Mouse (Mus musculus): ENCODE results near the gene Apopt1. TPM values are rescaled to one million over a fixed set of nuclear protein-coding genes. Genes with fewer than 3 reads are reported as not detected.
A peak's percentile ranks its signal among the peaks of the same experiment; 100 is the strongest.

Gene Apopt1
- total RNA-seq, 4 experiments from 2014 or later, result 65.7 to 82.3 (median 74.3) TPM

- no peak for DNase-seq
Observed at GRCm38 (mm10) chr12:111681305-111681704, 31.8 kb upstream of the Apopt1 start.

DNA sequence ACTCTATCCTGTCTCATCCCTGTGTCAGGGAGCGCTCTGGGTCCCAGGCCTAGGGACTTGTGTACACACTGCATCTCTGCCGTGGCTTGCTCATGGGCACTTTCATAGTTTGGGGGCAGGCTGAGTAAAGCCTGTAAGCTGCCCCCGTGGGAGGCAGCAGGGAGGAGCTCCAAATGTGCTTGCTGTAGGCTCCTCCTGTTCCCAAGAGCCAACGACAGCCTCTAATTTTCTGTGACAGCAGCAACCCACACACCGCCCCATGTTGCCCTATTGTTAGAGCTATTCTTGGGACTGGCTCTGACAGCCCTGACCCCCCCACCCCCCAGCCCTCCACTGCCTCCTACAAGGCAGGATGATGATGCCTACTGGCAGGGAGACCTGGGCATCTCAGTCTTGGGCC is 31.1 kb upstream of the Apopt1 start:
- no peak for DNase-seq

- no peak for DNase-seq
Observed at GRCm38 (mm10) chr12:111682806-111683205, 30.3 kb upstream of the Apopt1 start.

DNA sequence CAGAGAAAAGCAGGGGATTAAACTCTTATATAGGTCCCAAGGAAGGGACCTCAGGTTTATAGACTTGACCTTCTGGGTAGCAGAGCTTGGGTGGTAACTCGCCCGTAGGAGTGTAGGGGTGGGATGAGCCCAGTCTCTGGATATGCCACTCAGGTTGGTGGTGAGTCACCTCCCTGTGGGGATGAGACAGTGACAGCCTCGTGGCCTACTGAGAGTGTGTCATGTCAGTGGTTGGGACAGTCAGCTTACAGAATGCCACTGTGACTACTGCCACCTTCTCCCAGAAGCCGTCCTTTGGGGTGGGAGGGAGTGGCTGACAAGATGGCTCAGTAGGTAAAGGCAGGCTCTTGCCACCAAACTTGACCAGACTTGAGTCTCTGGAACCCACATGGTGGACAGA is 26.7 kb upstream of the Apopt1 start:
- no peak for DNase-seq

DNA sequence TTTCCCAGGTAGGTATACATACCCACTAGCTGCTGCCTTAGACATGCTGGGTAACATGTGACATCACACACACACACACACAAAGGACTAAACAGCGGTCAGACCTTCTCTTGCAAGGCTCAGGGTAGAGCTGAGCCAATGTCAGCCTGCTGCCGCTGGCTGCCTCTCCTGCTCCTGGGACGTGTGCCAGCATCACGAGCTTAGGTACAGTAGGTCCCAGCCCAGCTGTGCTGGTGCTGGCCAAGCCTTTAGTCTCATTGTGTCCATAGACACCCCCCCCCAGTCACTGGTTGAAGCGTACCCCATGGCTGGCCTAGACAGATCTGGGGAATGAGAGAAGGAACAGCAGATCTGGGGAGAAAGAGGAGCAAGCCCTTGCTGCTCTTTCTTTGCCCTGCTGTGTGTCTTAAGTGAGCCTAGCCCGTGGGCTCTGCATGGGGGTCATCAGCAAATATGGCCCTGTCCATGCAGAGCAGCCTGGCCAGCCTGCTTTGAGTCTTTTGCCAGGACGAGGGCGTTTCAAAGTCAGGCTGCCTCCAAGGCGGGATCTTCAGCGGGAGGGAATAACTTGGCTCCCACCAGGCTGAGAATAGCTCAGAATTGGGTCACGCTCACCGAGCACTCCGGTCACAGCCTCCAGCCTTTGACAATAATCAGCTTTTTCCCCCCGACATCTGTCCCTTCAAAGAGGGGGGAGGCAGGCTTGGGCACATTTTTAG is 25.6 kb upstream of the Apopt1 start:
- DNase-seq, result peak; percentile 67

GRCm38 (mm10) chr12:111688069-111688428 is 25.0 kb upstream of the Apopt1 start:
- DNase-seq, result no peak

DNA sequence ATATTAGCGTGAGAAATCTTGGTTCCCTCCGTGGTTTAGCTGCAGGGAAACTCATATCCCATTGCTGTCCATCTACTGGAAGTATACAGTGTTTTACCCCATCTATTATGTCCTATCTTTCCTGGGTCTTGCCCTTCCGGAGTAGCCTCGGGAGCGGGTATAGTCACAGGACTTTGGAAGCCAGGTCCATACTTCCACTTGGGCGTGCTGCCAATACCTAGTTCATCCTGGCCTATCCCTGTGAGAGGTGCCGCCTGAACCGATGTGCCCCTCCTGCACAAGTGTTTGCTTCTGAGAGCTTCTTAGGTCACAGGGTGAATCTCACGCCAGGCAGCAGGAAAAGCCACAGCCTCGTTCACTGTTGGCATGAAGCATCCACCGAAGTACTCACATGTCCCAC is 23.6 kb upstream of the Apopt1 start:
- DNase-seq, result no peak

DNA sequence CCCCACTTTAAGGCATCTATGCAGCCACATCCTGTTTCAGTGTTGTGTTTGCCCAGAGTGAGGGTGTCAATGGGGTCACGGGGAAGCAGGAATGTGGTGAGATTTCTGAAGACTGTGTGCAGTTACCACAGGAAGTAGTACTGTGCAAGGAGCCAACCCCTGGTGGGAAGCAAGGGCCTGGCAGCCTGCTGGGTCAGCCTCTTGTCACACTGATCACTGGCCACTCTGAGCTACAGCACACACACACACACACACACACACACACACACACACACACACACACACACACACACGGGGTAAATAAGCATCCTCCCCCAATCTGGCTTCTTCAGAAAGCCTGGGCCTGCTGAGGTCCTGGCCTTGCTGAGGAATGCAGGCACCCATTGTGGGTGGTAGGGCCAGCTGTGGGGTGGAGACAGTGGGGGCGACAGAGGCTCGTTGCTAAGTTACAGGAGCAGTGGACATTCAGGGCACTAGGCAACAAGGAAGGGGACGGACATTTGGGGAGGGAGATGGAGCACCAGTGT is 21.7 kb upstream of the Apopt1 start:
- no peak for DNase-seq

- DNase-seq, result no peak
Observed at GRCm38 (mm10) chr12:111692899-111693298, 20.2 kb upstream of the Apopt1 start.

DNA sequence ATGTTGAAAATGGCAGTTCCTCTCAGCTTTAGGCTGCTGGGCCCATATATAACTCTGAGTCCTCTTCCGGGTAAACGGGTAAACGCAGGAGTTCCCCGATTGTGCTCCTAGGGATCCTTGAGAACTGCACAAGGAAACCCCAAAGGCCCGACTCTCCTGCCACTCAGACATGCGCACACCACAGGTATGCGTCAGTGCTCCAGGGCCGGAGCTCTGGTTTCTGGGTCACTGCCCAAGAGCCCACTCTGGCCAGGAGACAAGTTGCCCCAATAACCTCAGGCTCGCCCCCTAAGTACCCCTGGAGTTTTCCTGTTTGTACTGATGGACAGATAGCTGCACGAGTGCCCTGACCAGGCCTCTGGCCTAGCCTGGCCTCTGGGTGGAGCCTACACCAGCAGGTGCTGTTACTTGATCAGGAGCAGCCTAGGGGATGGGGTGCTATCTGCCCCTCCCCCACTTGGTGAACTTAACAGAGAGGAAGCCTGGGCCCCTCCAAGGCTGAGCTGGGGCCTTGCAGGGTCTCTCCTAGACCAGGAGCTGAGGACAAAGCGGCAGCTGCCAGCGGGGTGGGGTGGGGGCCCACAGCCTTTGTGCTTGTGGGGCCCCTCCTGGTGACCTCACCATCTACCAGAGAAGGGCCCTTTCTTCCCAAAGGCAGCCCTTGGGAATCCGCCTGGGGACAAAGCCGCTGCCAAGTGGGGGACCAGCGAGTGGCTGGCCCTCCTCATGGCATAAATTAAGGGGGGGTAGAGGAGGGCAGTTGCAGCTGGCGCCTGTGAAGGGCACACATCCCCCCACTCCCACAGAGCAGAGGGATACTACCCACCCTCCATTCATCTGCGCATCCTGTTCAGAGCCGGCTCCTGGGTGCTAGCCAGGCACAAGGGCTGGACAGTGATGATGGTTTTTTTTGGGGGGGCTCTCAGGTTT is 19.5 kb upstream of the Apopt1 start:
- DNase-seq, result no peak

DNA sequence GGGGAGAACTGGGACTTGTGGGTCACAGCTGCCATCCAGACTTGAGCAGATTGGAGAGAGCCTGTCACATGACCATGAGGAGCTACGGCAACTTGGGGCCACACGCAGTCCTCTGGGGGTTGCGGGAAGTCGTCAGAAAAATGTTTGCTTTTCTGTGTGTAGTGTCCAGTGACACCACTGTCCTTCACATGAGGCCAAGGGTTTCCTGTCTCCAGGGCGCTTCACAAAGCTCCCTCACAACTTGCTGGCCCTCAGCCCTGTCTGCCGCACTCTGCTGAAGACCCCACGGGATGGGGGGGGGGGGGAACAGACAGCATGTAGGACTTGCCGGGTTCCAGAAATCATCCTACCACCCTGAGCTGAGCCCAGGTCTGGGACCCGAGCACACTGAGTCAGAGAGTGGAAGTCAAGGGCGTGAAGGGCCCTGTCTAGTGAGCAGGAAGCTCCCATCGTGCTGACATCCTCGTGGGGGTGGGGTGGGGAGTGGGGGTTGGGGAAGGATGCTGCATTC is 18.7 kb upstream of the Apopt1 start:
- DNase-seq, result no peak

DNA sequence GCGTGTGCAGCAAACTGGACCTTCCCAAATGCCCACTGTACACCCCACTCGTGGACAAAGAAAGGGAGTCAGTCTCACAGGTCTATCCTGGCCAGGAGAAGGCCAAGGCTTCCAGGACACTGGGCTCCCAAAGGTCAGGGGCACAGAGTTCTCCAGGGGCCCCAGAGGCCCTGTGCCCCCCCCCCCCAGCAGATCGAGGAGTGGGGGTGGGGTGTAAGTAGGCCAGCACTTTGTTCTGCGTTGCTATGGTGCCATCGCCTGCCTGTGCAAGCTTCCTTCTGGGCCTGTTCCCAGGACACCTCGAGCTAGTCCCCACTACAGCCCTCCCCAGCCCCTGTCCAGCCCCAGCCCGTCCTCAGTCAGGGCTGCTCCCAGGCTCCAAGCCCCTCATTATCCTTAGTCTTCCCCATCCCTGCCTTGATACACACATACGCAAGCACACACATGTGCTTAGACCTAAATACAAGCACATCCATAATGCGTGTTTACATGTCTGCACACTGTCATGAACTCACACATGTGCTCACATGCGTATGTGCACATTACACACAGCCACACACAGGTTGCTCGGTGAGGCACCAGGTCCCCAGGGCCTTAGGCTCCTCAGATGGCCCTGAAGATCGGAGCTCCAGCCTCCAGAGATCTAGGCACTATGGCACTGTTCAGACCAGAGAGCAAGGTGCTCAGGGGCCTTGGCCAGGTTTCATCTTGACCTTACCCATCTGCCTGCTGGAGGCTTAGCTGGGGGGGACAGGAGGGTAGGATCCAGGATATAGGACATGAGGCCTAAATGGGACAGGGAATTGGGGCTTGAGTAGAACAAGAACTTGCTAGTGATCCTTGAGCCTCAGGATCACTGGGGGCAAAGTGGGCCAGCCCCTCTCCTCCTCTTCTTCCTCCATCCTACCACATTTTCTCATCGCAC is 17.9 kb upstream of the Apopt1 start:
- DNase-seq, result no peak

DNA sequence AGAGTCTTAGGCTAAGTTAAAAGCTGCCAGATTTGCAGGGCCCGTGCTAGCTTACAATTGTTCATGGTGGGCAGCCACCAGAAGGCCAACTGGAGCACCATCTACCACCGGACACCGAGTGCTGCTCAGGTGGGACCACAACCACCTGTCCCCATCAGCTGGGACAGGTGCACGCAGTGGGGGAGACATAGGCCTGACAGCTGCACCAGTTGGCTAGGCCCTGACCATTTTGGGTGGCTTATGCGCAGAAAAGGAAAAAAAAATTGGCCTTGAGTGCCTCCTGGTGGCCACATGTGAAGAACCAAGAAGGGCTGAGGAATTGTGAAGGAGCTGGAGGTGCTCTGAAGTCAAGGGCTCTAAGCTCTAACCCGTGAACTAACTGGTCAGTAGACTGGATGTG is 16.8 kb upstream of the Apopt1 start:
- DNase-seq, result no peak

DNA sequence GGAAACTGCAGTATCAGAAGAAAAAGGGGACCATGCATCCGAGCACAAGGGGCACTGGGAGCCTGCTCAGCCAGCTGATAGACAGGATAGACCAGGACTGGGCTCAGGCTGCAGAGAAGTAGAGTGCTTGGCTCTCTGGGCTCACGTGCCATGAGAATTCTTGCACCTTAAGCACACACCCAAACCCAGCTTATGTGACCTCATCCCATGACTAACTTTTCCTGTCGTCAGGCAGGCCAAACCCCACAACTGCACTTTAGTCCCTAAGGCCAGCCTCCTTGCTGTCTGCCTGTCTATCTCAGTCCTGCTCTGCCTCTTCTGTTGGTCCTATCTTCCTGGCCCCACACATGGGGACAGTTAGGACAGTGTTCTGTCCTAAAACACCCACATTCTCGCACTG is 15.4 kb upstream of the Apopt1 start:
- no peak for DNase-seq

GRCm38 (mm10) chr12:111698346-111698913 is 14.6 kb upstream of the Apopt1 start:
- DNase-seq, result peak; percentile 58

DNA sequence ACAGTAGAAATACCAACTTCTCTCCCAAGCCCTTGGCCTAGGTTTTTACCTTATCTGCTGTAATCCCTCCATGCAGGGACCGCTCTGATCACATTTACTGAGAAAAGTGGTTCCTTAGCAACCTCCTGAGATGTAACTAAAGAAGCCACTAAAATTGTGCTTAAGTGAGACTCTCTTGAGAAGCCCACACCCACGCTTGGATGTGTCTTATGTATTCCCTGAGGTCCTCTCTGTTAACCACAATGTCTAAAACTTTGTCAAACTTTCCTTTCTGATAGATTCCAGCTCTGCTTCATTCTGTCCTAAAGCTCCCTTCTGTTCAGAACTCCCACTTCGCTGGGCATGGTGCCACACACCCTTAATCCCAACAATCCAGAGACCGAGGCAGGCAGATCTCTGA is 13.5 kb upstream of the Apopt1 start:
- DNase-seq, result no peak

- DNase-seq, result no peak
Observed at GRCm38 (mm10) chr12:111700920-111701458, 12.1 kb upstream of the Apopt1 start.

DNA sequence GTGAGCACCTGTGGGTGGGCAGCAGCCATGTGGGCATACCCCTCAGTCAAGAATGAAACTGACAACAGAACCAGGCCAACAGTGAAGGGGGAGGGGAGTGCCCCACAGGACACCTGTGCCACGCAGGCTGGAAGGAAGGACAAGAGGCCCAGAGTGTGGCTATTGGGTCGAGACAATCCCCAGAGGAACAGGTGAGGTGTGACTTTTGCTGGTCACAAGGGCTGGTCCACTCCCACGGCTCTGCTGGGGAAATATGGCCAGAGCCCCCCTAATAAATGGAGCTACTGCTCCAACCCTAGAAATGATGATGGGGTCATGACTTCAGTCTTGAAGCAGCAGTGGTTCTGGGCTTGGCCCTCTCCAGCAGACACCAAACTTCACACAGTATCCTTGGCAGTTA is 9.8 kb upstream of the Apopt1 start:
- no peak for DNase-seq

DNA sequence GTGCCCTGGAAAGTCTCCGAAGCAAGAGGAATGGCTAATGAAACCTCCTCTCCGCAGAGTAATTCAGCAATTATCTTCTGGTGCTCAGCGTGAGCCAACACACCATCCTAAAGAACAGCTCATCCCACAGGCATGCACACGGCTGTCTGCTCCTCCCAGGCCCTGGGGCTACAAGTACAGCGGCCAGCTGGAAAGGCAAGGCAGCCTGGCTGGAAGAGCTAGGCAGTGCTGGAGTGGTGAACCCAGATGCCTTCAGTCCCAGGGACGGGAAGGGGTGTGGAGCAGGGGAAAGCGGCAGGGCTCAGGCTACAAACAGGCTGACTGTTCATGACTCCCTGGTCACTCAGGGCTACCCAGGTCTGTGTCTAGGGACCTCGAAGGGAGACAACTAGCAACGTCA is 8.5 kb upstream of the Apopt1 start:
- DNase-seq, result no peak

GRCm38 (mm10) chr12:111705186-111705973 is 7.7 kb upstream of the Apopt1 start:
- DNase-seq, result peak; percentile 70

GRCm38 (mm10) chr12:111708181-111708580 is 4.9 kb upstream of the Apopt1 start:
- DNase-seq, result no peak
